Mouse (Mus musculus) gastrocnemius, adult 2 months (tissue): Measurements from ENCODE around the gene Acvr1. TPM values are rescaled to one million over a fixed set of nuclear protein-coding genes. Genes with fewer than 3 reads are reported as not detected.

Experiments
- DNase-seq: peaks from one replicate; pipeline ENCODE4 v3.0.0; 2022
- H3K27ac ChIP-seq: fragments of 200-600 bp; 2 replicates; pipeline ENCODE4 v1.8.1; 2022; ENCODE audit warnings: mild to moderate bottlenecking
- H3K4me3 ChIP-seq: fragments of 200-600 bp; 2 replicates; pipeline ENCODE4 v1.8.1; 2022; ENCODE audit warnings: mild to moderate bottlenecking, moderate library complexity
- CTCF ChIP-seq: fragments of 200-600 bp; IDR thresholded peaks from 2 replicates; pipeline ENCODE4 v1.8.1; 2022; ENCODE audit warnings: antibody characterized with exemption, mild to moderate bottlenecking, moderate library complexity
- intact Hi-C: fragments of 180-260 bp; cut with DNase I; formaldehyde crosslinking; loops from one replicate; pipeline ENCODE4 v1.15.1; 2025
- total RNA-seq, 2 experiments: library from RNA; stranded (reverse); gene quantifications; 2 replicates each; pipeline ENCODE4 v1.2.3; 2021

Gene Acvr1
- total RNA-seq, 2 experiments from 2014 or later: 17.6 to 23.2 TPM

DNA sequence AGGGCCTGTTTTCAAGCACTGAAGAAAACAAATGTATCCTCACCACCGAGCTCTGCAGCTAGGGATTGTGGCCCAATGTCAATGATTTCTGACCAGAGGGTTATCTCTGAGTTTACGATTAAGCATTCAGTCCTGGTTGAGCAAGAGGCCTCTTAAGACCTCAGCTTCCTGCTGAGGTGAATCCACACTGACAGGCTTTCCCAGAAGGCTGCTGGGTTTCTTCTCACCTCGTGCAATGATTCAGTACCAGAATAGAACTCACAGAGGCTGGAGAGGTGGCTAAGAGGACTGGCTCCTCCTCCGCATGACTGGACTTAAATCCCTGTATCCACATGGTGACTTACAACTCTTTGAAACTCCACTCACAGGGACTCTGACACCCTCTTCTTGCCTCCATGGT is 123.8 kb downstream of the Acvr1 start:
- no peak overlapping the region for H3K4me3 ChIP-seq
- no peak for TF ChIP-seq CTCF
- no peak for DNase-seq
- H3K27ac ChIP-seq: no peak overlapping the region
- intact Hi-C loops: no loop called here

DNA sequence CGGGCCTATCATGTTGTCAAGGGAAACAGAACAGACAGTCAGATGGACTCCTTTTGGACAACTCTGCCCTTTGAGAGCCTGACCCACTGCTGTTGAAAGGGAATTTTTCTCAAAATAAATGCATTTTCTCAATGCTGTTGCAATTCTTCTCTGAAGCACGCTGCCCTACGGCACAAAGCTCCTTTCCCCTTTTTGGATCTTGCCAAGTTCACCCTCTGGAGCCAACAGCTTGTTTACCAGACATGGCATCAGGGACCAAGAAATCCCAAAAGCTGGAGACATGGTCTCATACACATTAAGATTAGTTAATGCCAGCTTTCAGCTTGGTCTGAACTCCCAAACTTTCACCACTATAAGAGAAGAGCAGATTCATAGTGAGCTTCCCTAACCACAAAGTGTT is 130.0 kb downstream of the Acvr1 start:
- intact Hi-C loops: no loop called here
- H3K27ac ChIP-seq: no peak overlapping the region
- H3K4me3 ChIP-seq: no peak overlapping the region
- no peak for TF ChIP-seq CTCF
- no peak for DNase-seq

DNA sequence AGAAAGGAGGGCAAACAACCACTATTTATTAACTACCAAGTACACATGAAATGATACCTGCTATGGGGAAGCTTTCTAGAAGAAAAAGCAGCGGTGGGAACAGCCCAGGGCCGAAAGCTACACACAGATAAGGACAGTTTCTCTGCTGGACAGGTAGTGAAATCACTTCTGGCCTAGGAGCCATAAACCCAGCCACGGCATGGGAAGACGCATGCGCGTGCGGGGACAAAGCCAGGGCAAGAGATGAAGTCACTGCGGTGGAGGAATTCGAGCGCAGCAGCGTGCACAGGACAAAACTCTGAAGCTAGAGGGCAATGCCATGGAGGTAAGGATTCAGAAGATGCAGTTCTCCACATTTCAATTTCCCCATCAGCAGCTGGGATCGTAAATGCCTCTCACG is 131.4 kb downstream of the Acvr1 start:
- no peak for DNase-seq
- Histone ChIP-seq H3K4me3 (no peak overlapping the region), H3K27ac (no peak overlapping the region)
- TF ChIP-seq CTCF: no peak
- intact Hi-C loops: no loop called here

DNA sequence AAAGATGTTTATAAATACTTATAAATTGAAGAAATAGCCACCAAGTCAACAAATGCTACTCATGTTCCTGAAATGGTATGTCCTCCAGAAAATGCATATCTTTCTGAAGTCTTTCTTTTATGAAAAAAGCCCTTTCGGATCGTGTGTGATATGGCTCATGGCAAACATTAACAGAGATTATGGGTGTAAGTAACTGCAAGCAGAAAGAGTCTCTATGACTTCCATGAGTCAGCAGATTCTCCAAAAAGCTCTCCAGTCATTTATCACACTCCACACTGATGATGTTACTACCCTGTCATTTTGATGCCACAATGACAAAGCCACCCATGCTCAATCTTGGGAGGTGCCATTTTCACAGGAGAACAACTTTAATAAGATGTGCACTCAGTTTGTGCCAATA is 132.5 kb downstream of the Acvr1 start:
- DNase-seq: no peak
- Histone ChIP-seq H3K4me3 (no peak overlapping the region), H3K27ac (no peak overlapping the region)
- no peak for TF ChIP-seq CTCF
- intact Hi-C loops: no loop called here

DNA sequence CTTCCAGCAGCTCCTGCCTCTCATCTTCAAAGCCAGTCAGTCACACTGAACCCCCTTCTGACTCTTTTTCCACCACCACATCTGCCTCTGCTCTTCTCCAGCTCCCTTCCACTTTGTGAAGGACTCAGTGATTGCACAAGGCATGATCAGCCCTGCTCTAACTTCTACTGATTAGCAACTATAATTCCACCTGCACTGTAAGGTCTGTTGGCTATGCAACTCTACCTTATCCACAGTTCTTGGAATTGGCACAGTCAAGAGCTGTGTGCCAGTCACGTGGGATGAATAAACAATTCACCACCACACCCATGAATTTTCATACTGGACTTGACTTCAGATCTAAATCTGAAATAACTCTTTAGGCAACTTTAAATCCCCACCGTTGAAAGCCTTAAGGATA is 133.6 kb downstream of the Acvr1 start:
- no peak for TF ChIP-seq CTCF
- Histone ChIP-seq H3K27ac (no peak overlapping the region), H3K4me3 (no peak overlapping the region)
- intact Hi-C loops: no loop called here
- no peak for DNase-seq

DNA sequence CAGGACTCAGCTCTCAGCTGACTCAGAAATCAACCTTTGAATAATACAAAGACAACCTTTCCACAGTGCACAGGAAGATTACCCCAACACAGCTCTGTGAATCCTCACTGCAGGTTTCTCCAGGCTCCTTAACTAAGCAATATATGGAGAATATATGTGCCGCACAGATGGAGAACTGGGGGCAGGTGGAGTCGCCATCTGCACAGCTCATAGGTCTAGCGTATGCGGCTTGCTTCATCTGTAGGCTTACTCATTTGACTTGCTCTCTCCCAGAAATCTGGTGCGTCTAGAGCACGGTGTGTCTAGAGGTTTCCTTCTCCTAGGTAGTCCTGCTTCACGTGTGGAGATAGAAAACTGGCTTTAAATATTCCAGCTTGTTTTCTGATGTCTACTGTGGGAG is 134.7 kb downstream of the Acvr1 start:
- TF ChIP-seq CTCF: no peak
- Histone ChIP-seq H3K4me3 (no peak overlapping the region), H3K27ac (no peak overlapping the region)
- intact Hi-C loops: no loop called here
- DNase-seq: no peak

DNA sequence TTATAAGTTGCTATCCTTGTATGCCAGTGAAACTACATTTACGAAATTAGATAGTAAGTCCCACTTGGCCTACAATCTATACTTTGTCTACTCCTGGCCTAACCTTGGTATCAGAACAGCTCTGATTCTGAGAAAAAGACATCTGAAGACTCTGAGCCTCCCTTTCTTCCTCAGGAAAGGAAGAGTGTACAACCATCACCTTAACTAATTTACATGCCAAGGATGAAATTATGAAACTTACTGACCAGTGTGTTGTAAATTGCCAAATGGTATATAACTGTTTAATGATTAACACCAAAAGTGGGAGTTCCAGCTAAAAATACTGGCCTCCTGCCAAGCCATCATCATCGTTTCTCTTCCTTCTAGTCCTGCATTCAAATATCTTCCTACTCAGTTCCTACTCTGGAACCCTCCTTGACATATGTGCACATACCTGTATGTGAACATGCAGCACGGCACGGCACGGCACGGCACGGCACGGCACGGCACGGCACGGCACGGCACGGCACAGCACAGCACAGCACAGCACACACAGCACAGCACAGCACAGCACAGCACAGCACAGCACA is 141.4 kb downstream of the Acvr1 start:
- Histone ChIP-seq H3K4me3 (no peak overlapping the region), H3K27ac (no peak overlapping the region)
- intact Hi-C loops: no loop called here
- DNase-seq: no peak
- TF ChIP-seq CTCF: no peak

DNA sequence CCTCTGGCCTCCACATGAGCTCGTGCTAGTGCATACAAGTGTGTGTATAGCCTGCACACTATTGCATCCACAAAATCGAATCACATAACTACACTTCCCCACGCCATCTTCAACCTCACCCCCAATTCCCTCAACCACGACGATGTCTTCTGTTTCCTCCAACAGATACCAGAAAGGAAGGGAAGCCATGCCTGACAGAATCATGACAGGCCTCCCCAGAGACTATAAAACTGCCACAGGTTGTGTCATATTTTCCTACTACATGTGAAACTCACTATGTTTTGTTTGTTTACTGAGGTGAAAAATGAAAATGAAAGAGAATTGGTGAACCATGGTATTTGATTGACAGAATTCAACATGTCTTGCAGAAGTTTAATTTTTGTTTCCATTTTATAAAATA is 143.6 kb downstream of the Acvr1 start:
- H3K27ac ChIP-seq: no peak overlapping the region
- intact Hi-C loops: no loop called here
- TF ChIP-seq CTCF: no peak
- H3K4me3 ChIP-seq: no peak overlapping the region
- DNase-seq: no peak

DNA sequence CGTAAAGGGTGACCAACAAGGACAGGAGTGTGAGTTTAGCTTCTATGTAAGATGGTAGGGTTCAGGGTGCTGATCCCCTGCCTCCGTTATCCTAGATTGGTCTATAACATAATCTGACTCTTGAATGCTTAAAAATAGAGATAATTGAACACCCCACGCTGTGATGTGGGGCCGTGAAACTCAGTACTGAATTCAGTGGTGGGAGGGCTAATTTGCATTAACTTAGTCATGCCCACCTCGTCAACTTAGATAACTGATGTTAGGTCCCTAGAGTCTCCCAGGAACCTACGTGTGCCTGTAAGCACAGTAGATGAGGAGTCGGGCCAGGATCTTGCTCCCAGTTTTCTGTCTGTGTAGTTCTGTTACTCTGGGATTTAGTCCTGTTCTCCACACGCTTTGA is 147.4 kb downstream of the Acvr1 start:
- H3K27ac ChIP-seq: no peak overlapping the region
- no peak overlapping the region for H3K4me3 ChIP-seq
- intact Hi-C loops: no loop called here
- DNase-seq: no peak
- TF ChIP-seq CTCF: no peak

DNA sequence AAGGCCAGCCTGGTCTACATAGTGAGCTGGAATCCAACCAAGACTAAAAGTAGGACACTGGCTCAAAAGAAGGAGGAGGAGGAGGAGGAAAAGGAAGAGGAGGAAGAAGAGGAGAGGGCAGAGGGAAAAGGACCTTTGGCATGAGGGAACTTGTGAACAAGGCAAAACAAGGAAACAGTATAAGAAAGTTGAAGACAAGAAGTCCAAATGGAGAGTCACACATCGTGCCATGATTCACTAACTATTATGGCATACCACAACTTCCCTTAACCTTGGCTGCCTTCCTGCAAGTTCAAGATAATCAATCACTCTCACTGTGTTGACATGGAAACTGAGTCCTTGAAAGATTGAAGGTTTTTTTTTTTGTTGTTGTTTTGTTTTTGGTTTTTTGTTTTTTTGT is 148.8 kb downstream of the Acvr1 start:
- no peak overlapping the region for H3K27ac ChIP-seq
- TF ChIP-seq CTCF: no peak
- intact Hi-C loops: no loop called here

DNA sequence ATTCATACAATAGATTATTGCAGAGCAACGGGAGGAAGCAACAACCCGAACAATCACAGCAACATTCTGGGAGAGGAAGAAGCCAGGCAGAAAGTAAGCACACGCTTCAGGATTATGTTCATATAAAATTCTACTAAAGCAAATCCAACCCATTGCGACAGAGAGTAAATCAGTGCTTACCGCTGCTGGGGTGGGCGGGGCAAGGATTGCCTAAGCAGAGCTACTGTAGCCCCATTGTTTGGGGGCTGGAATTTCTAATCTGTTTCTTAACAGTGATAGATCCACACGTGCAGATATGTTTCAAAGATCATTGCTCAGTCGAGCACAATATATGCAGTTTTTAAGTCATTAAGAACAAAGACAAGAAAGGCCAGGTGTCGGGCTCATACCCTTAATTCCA is 149.3 kb downstream of the Acvr1 start:
- no peak for TF ChIP-seq CTCF
- DNase-seq: no peak
- no peak overlapping the region for H3K4me3 ChIP-seq
- H3K27ac ChIP-seq: no peak overlapping the region
- intact Hi-C loops: no loop called here

More for the DNA sequence above, 148.8 kb downstream of the Acvr1 start:
- no peak overlapping the region for H3K4me3 ChIP-seq
- DNase-seq: no peak

DNA sequence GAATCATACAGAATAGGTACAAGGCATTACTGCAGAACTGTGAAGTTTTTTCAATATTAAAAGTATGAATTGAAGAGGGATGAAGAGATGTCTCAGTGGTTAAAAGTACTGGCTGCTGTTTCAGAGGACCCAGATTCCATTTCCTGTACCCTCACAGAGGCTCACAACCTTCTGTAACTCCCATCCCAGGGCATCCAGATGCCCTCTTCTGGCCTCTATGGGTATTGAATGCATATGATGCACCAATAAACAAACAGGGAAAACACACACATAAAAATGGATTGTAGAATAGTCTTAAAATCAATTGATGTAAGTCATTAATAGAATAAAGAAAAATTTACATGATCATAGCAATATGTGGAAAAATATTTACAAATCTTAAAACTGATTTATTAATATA is 151.9 kb downstream of the Acvr1 start:
- peak; percentile 22; the same call in 1 of the 2 replicates for TF ChIP-seq CTCF
- DNase-seq: no peak
- H3K27ac ChIP-seq: no peak overlapping the region
- intact Hi-C loops: no loop called here
- no peak overlapping the region for H3K4me3 ChIP-seq

DNA sequence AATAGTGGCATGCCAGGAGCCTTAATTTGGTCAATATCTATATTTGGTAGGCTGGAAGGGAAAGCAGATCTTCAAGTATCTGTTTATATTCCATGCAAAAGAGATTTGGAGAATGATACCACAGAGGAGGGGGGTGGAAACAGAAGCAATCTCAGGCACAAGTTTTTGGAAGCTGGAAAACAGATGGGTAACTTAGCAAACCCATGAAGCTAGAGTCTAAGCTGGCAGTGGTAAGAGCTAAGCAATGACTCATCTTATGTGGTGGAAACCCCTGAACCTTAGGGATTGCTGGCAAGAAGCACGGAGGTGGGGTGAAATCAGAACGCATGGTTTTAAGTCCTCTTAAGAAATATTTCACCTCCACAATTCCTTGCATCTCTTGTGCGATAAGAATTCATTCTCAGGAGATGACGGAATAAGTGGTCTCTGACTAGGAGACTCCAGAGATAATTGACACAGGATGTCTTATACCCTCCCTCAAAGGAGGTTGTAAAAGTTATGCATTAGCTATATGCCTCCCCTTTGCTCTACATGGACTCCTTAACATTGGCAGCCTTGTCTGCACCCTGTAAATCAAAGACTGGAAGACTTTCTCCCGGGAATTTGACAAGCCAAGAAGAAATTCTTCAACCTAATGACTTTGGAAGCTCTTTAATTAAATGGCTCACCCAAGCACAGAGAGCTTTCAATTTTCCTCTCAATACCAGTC is 157.9 kb downstream of the Acvr1 start:
- no peak for TF ChIP-seq CTCF
- Histone ChIP-seq H3K27ac (no peak overlapping the region), H3K4me3 (no peak overlapping the region)
- intact Hi-C loops: no loop called here
- DNase-seq: no peak

DNA sequence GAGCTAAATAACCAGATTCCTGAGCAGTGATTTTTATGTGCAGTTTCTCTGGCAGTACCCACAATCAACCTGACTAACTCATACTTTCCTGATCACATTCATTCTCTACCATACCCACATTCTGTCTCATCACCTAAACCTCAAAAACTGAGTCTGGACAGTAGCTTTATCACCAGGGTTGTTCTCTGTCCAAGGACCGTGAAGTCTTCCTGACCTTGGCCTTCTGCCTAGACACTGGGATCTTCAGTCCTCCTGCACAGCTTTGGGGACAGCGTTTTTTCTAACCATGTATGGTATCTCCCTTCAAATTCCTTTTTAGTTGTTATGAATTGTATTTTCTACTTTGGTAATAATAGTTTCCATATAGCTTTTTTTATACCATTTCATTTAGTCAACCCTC is 163.5 kb downstream of the Acvr1 start:
- intact Hi-C loops: no loop called here
- no peak for TF ChIP-seq CTCF
- H3K4me3 ChIP-seq: no peak overlapping the region
- DNase-seq: no peak
- no peak overlapping the region for H3K27ac ChIP-seq
